Mouse (Mus musculus): ENCODE data around the gene Ciao2b.

DNA sequence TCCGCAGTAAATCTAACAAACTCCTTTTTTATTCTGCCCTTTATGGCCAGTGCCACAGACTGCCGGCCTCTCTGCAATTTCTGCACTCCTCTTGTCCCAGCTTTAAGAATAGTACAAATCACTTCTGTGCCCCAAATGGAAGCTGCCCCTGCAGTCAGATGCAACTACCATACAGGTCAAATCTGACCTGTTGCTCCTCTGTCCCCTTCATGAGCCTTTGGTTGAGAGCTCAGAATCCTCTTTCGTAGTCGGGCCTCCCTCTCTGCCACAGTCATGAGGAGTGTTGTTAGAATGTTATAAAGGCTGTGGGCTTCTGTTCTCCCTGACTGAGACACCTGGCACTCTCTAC lies 38.5 kb downstream of the Ciao2b start:
- TF ChIP-seq CTCF (IDR thresholded peaks at IDR 0.05; ENCODE audit: control insufficient read depth, insufficient read depth, insufficient read length) (no peak), MYOD1 (IDR thresholded peaks at IDR 0.05; ENCODE audit: control insufficient read depth, insufficient read length, low read depth) (no peak), MAX (IDR thresholded peaks at IDR 0.05) (no peak)
